Mouse (Mus musculus) ovary, postnatal 10 days (tissue): Measurements from ENCODE around the gene Sept4.

ENCODE experiments used
- DNase-seq: peaks from one replicate; pipeline ENCODE4 v3.0.0; 2022; ENCODE audit warnings: low spot score

Sept4 gene

GRCm38 (mm10) chr11:87599395-87600089, 30.8 kb downstream of the Sept4 start:
- DNase-seq: no peak

- DNase-seq: no peak
Observed at GRCm38 (mm10) chr11:87600322-87600853, 31.7 kb downstream of the Sept4 start.

GRCm38 (mm10) chr11:87602234-87602633, 33.5 kb downstream of the Sept4 start:
- no peak for DNase-seq

- no peak for DNase-seq
Observed at GRCm38 (mm10) chr11:87603571-87603970, 34.9 kb downstream of the Sept4 start.

- DNase-seq: no peak
Observed at GRCm38 (mm10) chr11:87609264-87609663, 40.6 kb downstream of the Sept4 start.

- DNase-seq: no peak
Observed at GRCm38 (mm10) chr11:87611547-87611946, 42.8 kb downstream of the Sept4 start.

GRCm38 (mm10) chr11:87613972-87614371, 45.3 kb downstream of the Sept4 start:
- DNase-seq: no peak

GRCm38 (mm10) chr11:87615551-87615950, 46.8 kb downstream of the Sept4 start:
- DNase-seq: no peak

GRCm38 (mm10) chr11:87615952-87616351, 47.2 kb downstream of the Sept4 start:
- no peak for DNase-seq

- no peak for DNase-seq
Observed at GRCm38 (mm10) chr11:87616790-87617474, 48.2 kb downstream of the Sept4 start, which contains the start of gene Hsf5. Gene Hsf5, plus strand, starts transcription at chr11:87617164.

- DNase-seq: no peak
Observed at GRCm38 (mm10) chr11:87617606-87618005, 48.9 kb downstream of the Sept4 start.

GRCm38 (mm10) chr11:87623160-87623559, 54.5 kb downstream of the Sept4 start:
- no peak for DNase-seq

GRCm38 (mm10) chr11:87629859-87630258, 61.2 kb downstream of the Sept4 start:
- no peak for DNase-seq

GRCm38 (mm10) chr11:87638793-87639192, 70.1 kb downstream of the Sept4 start:
- no peak for DNase-seq

- DNase-seq: peak; percentile 32
Observed at GRCm38 (mm10) chr11:87639206-87639605, 70.5 kb downstream of the Sept4 start.
